Mouse (Mus musculus): ENCODE data around the gene Thpo. TPM values are rescaled to one million over a fixed set of nuclear protein-coding genes. Genes with fewer than 3 reads are reported as not detected.

The Thpo gene
- polyA plus RNA-seq, 1 experiment from 2014 or later = 0.83 TPM

DNA sequence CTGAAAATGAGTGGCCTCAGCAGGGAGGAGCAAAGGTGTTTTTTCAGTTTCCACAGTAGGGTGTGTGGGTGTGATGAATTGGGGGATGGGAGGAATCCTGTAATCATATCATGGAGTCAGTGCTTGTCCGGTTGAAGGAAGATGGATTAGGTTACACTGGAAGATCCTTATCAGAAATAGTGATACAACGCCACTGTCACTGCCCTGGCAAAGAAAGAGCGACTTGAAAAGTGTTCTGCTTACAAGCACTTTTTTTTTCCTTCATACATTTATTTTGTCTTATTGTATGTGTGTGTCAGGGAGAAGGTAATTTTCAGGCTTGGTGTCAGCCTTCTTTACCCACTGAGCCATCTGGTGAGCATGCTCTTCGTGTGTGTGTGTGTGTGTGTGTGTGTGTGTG lies 11.6 kb downstream of the Thpo start:
- H3K27me3 ChIP-seq = no peaks in the 10 kb centered on the region
- no peaks in the 10 kb centered on the region for H3K9me3 ChIP-seq
- peaks cover 7% of the 10 kb centered on the region for H3K4me1 ChIP-seq
- no peak for ATAC-seq (ENCODE audit: insufficient number of reproducible peaks, low FRiP score, low TSS enrichment, low read depth)
- H3K9ac ChIP-seq = no peak overlapping the region
- 59% methylated on average over 4 of the region's 4 CpGs for WGBS
- peaks cover 29% of the 10 kb centered on the region for H3K36me3 ChIP-seq
- H3K4me3 ChIP-seq = no peak overlapping the region
- no peak overlapping the region for H3K4me2 ChIP-seq
- no peak overlapping the region for H3K27ac ChIP-seq

DNA sequence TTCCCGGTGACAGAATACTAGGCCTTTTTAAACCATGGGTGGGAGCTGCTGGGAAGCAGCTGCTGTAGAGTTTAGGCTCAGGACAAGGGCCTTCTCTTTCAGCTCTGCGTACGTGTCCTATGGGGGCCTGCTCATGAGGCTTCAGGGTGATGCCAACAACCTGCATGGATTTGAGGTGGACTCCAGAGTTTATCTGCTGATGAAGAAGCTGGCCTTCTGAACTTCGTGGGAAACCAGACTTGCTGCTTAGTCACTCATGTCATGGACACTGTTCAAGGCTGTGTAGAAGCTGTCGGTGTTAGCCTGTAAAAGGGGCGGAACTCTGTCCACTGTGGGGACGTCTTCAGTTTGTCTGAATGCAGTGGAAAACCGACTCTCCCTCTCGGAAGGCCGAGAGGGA lies 12.5 kb downstream of the Thpo start:
- Histone ChIP-seq H3K9me3 (no peaks in the 10 kb centered on the region), H3K4me2 (no peak overlapping the region), H3K9ac (no peak overlapping the region), H3K4me3 (no peak overlapping the region), H3K4me1 (peaks cover 13% of the 10 kb centered on the region), H3K27ac (no peak overlapping the region), H3K27me3 (no peaks in the 10 kb centered on the region), H3K36me3 (peaks cover 29% of the 10 kb centered on the region)
- ATAC-seq (ENCODE audit: insufficient number of reproducible peaks, low FRiP score, low TSS enrichment, low read depth) = no peak
- 82% methylated on average over 10 of the region's 10 CpGs for WGBS

GRCm38 (mm10) chr16:20717978-20718670 lies 16.2 kb downstream of the Thpo start:
- Histone ChIP-seq H3K4me2 (peak overlapping the region; percentile 90), H3K4me3 (peak overlapping the region; percentile 67), H3K4me1 (peaks cover 43% of the 10 kb centered on the region), H3K36me3 (peaks cover 30% of the 10 kb centered on the region), H3K9ac (peak overlapping the region; percentile 62), H3K27me3 (no peaks in the 10 kb centered on the region), H3K27ac (peak overlapping the region; percentile 98), H3K9me3 (no peaks in the 10 kb centered on the region)
- 2% methylated on average over 18 of the region's 18 CpGs for WGBS
- peak; percentile 26 for ATAC-seq (ENCODE audit: insufficient number of reproducible peaks, low FRiP score, low TSS enrichment, low read depth)

GRCm38 (mm10) chr16:20717181-20717977 lies 16.9 kb downstream of the Thpo start, which contains the start of the genes Polr2h and Clcn2:
TSS of gene Polr2h (plus strand) at chr16:20717665.
TSS of gene Clcn2 (minus strand) at chr16:20717746.
- peak within 1 kb of the TSS; percentile 62 for H3K9ac ChIP-seq
- peak within 1 kb of the TSS; percentile 98 for H3K27ac ChIP-seq
- ATAC-seq (ENCODE audit: insufficient number of reproducible peaks, low FRiP score, low TSS enrichment, low read depth) = peak; percentile 77
- peak within 1 kb of the TSS; percentile 90 for H3K4me2 ChIP-seq
- H3K4me1 ChIP-seq = peaks cover 43% of the 10 kb centered on the region
- H3K9me3 ChIP-seq = no peaks in the 10 kb centered on the region
- under 1% methylated on average over 62 of the region's 62 CpGs for WGBS
- H3K36me3 ChIP-seq = peaks cover 33% of the 10 kb centered on the region
- H3K4me3 ChIP-seq = peak within 1 kb of the TSS; percentile 67
- H3K27me3 ChIP-seq = no peaks in the 10 kb centered on the region

GRCm38 (mm10) chr16:20716841-20717180 lies 17.5 kb downstream of the Thpo start:
- no peaks in the 10 kb centered on the region for H3K27me3 ChIP-seq
- H3K4me2 ChIP-seq = peak overlapping the region; percentile 90
- H3K4me3 ChIP-seq = peak overlapping the region; percentile 67
- H3K27ac ChIP-seq = peak overlapping the region; percentile 98
- peak overlapping the region; percentile 62; the same call in 1 of the 2 replicates for H3K9ac ChIP-seq
- no peaks in the 10 kb centered on the region for H3K9me3 ChIP-seq
- H3K4me1 ChIP-seq = peaks cover 43% of the 10 kb centered on the region
- ATAC-seq (ENCODE audit: insufficient number of reproducible peaks, low FRiP score, low TSS enrichment, low read depth) = no peak
- H3K36me3 ChIP-seq = peaks cover 33% of the 10 kb centered on the region
- WGBS = 1% methylated on average over 8 of the region's 8 CpGs

GRCm38 (mm10) chr16:20715976-20716840 lies 18.1 kb downstream of the Thpo start:
- peaks cover 43% of the 10 kb centered on the region for H3K4me1 ChIP-seq
- peak overlapping the region; percentile 67 for H3K4me3 ChIP-seq
- peak overlapping the region; percentile 62 for H3K9ac ChIP-seq
- peaks cover 33% of the 10 kb centered on the region for H3K36me3 ChIP-seq
- under 1% methylated on average over 65 of the region's 68 CpGs for WGBS
- no peaks in the 10 kb centered on the region for H3K27me3 ChIP-seq
- peak; percentile 85 for ATAC-seq (ENCODE audit: insufficient number of reproducible peaks, low FRiP score, low TSS enrichment, low read depth)
- no peaks in the 10 kb centered on the region for H3K9me3 ChIP-seq
- H3K4me2 ChIP-seq = peak overlapping the region; percentile 90
- H3K27ac ChIP-seq = peak overlapping the region; percentile 98

DNA sequence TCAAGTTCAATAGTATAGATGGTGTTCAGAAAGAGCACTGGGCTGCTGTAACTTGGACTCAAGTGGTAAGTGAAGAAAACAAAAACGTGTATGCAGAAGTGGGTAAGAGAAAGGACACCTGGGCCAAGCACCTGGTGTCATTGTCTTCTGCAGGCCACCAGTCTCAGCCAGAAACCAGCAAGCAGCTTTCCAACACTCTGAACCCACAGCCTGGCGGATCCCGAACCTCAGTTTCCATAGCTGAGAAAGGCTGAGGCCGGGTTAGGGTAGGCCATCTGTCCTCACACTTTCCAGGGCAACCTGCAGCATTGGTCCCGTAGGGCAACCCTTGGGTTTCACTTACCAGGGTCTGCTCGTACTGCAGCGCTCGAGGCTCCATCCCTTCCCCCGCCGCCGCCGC lies 18.7 kb downstream of the Thpo start:
- no peak; the same call in 1 of the 2 replicates for ATAC-seq (ENCODE audit: insufficient number of reproducible peaks, low FRiP score, low TSS enrichment, low read depth)
- H3K36me3 ChIP-seq = peaks cover 37% of the 10 kb centered on the region
- peaks cover 43% of the 10 kb centered on the region for H3K4me1 ChIP-seq
- peak overlapping the region; percentile 62 for H3K9ac ChIP-seq
- no peaks in the 10 kb centered on the region for H3K27me3 ChIP-seq
- peak overlapping the region; percentile 90 for H3K4me2 ChIP-seq
- H3K27ac ChIP-seq = peak overlapping the region; percentile 98
- H3K9me3 ChIP-seq = no peaks in the 10 kb centered on the region
- peak overlapping the region; percentile 67 for H3K4me3 ChIP-seq
- 2% methylated on average over 12 of the region's 12 CpGs for WGBS

GRCm38 (mm10) chr16:20715161-20715560 lies 19.1 kb downstream of the Thpo start:
- H3K4me3 ChIP-seq = peak overlapping the region; percentile 67
- peaks cover 36% of the 10 kb centered on the region for H3K36me3 ChIP-seq
- 52% methylated on average over 2 of the region's 2 CpGs for WGBS
- H3K27ac ChIP-seq = peak overlapping the region; percentile 98; the same call in 1 of the 2 replicates
- ATAC-seq (ENCODE audit: insufficient number of reproducible peaks, low FRiP score, low TSS enrichment, low read depth) = no peak
- H3K4me1 ChIP-seq = peaks cover 43% of the 10 kb centered on the region
- H3K9ac ChIP-seq = peak overlapping the region; percentile 62; the same call in 1 of the 2 replicates
- H3K27me3 ChIP-seq = no peaks in the 10 kb centered on the region
- H3K9me3 ChIP-seq = no peaks in the 10 kb centered on the region
- peak overlapping the region; percentile 90 for H3K4me2 ChIP-seq

GRCm38 (mm10) chr16:20714307-20715080 lies 19.8 kb downstream of the Thpo start:
- WGBS = 47% methylated on average over 11 of the region's 11 CpGs
- no peak for ATAC-seq (ENCODE audit: insufficient number of reproducible peaks, low FRiP score, low TSS enrichment, low read depth)
- no peak overlapping the region for H3K9ac ChIP-seq
- H3K27ac ChIP-seq = no peak overlapping the region
- peak overlapping the region; percentile 67 for H3K4me3 ChIP-seq
- peak overlapping the region; percentile 90 for H3K4me2 ChIP-seq
- H3K4me1 ChIP-seq = peaks cover 43% of the 10 kb centered on the region
- H3K27me3 ChIP-seq = no peaks in the 10 kb centered on the region
- H3K9me3 ChIP-seq = no peaks in the 10 kb centered on the region
- peaks cover 35% of the 10 kb centered on the region for H3K36me3 ChIP-seq

DNA sequence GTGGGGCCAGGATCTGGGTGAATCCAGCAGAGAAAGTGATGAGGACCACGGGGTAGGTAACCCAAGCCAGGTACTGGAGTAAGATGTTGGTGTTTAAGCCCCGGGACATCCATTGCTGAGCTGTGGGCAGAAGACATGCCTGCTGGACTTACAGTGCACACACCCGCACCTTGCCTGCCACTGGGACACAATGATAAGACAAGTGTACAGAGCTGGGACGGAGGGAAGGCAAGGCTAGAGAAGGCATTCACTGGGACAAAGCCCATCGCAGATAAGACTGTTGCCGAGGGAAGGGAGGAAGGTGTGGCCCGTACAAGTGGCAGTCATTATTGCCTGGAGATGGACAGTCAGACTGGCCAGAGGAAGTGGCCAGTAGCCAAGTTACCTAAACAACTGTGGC lies 21.4 kb downstream of the Thpo start:
- 91% methylated on average over 7 of the region's 7 CpGs for WGBS
- peaks cover 36% of the 10 kb centered on the region for H3K4me1 ChIP-seq
- no peaks in the 10 kb centered on the region for H3K9me3 ChIP-seq
- H3K27ac ChIP-seq = no peak overlapping the region
- H3K27me3 ChIP-seq = no peaks in the 10 kb centered on the region
- no peak overlapping the region for H3K4me2 ChIP-seq
- peaks cover 49% of the 10 kb centered on the region for H3K36me3 ChIP-seq
- ATAC-seq (ENCODE audit: insufficient number of reproducible peaks, low FRiP score, low TSS enrichment, low read depth) = no peak
- no peak overlapping the region for H3K9ac ChIP-seq
- H3K4me3 ChIP-seq = no peak overlapping the region

DNA sequence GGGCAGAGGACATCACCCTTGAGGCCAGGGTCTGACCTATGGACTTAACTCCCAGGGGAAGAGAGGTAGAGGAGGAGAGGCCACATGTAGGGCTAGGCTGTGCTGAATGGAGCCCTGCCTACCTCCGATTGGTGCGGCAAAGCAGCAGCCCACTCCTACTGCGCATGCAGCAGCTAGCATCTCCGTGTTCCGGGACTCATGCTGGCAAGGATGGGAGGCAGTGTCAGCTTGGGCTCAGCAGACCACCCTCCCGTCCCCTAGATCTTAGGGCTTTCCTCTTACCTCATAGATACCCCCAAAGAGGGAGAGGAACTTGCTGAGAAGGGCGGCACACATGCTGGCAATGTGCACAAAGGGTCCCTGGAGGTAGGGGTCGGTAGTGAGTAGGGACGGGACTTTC lies 22.1 kb downstream of the Thpo start:
- no peak overlapping the region for H3K27ac ChIP-seq
- H3K36me3 ChIP-seq = peaks cover 56% of the 10 kb centered on the region
- no peak overlapping the region for H3K4me3 ChIP-seq
- no peak overlapping the region for H3K9ac ChIP-seq
- no peak for ATAC-seq (ENCODE audit: insufficient number of reproducible peaks, low FRiP score, low TSS enrichment, low read depth)
- no peak overlapping the region for H3K4me2 ChIP-seq
- no peaks in the 10 kb centered on the region for H3K27me3 ChIP-seq
- peaks cover 33% of the 10 kb centered on the region for H3K4me1 ChIP-seq
- 80% methylated on average over 9 of the region's 9 CpGs for WGBS
- H3K9me3 ChIP-seq = no peaks in the 10 kb centered on the region

Measured in limb, embryonic 15.5 days (tissue).